Mouse (Mus musculus): ENCODE results near the gene Myt1l. TPM values are rescaled to one million over a fixed set of nuclear protein-coding genes. Genes with fewer than 3 reads are reported as not detected.

Gene Myt1l
- polyA plus RNA-seq, 1 experiment: 0.11 TPM

- 62% methylated on average over 6 of the region's 6 CpGs for WGBS
- H3K4me3 ChIP-seq (ENCODE audit: control insufficient read depth, insufficient read depth, low read length): no peak overlapping the region
- DNase-seq: no peak
- no peak overlapping the region for H3K27ac ChIP-seq (ENCODE audit: control insufficient read depth, insufficient read depth, low read length)
- no peaks in the 10 kb centered on the region for H3K27me3 ChIP-seq (ENCODE audit: control insufficient read depth, insufficient read depth, low read length)
- no peaks in the 10 kb centered on the region for H3K36me3 ChIP-seq (ENCODE audit: control insufficient read depth, insufficient read depth, low read length)
- no peak for TF ChIP-seq POLR2A (IDR thresholded peaks at IDR 0.05; ENCODE audit: control insufficient read depth, extremely low read depth, insufficient read depth, low read length, poor library complexity)
- TF ChIP-seq CTCF (IDR thresholded peaks at IDR 0.05; ENCODE audit: borderline replicate concordance, control insufficient read depth, extremely low read depth, insufficient read depth, low read length, poor library complexity): no peak
- no peaks in the 10 kb centered on the region for H3K4me1 ChIP-seq (replicated peaks; ENCODE audit: control insufficient read depth, insufficient read depth, low read length)
Measured at GRCm38 (mm10) chr12:29599916-29600315, 71.7 kb downstream of the Myt1l start.

- H3K4me1 ChIP-seq (replicated peaks; ENCODE audit: control insufficient read depth, insufficient read depth, low read length): no peaks in the 10 kb centered on the region
- H3K27me3 ChIP-seq (ENCODE audit: control insufficient read depth, insufficient read depth, low read length): no peaks in the 10 kb centered on the region
- no peak overlapping the region for H3K27ac ChIP-seq (ENCODE audit: control insufficient read depth, insufficient read depth, low read length)
- no peak for TF ChIP-seq POLR2A (IDR thresholded peaks at IDR 0.05; ENCODE audit: control insufficient read depth, extremely low read depth, insufficient read depth, low read length, poor library complexity)
- no peak for TF ChIP-seq CTCF (IDR thresholded peaks at IDR 0.05; ENCODE audit: borderline replicate concordance, control insufficient read depth, extremely low read depth, insufficient read depth, low read length, poor library complexity)
- H3K4me3 ChIP-seq (ENCODE audit: control insufficient read depth, insufficient read depth, low read length): no peak overlapping the region
- H3K36me3 ChIP-seq (ENCODE audit: control insufficient read depth, insufficient read depth, low read length): no peaks in the 10 kb centered on the region
- no peak for DNase-seq
- WGBS: 85% methylated on average over 6 of the region's 6 CpGs
Measured at GRCm38 (mm10) chr12:29601223-29601622, 73.0 kb downstream of the Myt1l start.

GRCm38 (mm10) chr12:29604659-29605058 is 76.5 kb downstream of the Myt1l start:
- WGBS: 84% methylated on average over 7 of the region's 7 CpGs
- Histone ChIP-seq H3K27me3 (ENCODE audit: control insufficient read depth, insufficient read depth, low read length) (no peaks in the 10 kb centered on the region), H3K4me3 (ENCODE audit: control insufficient read depth, insufficient read depth, low read length) (no peak overlapping the region), H3K4me1 (replicated peaks; ENCODE audit: control insufficient read depth, insufficient read depth, low read length) (no peaks in the 10 kb centered on the region), H3K36me3 (ENCODE audit: control insufficient read depth, insufficient read depth, low read length) (no peaks in the 10 kb centered on the region), H3K27ac (ENCODE audit: control insufficient read depth, insufficient read depth, low read length) (no peak overlapping the region)
- no peak for TF ChIP-seq CTCF (IDR thresholded peaks at IDR 0.05; ENCODE audit: borderline replicate concordance, control insufficient read depth, extremely low read depth, insufficient read depth, low read length, poor library complexity)
- TF ChIP-seq POLR2A (IDR thresholded peaks at IDR 0.05; ENCODE audit: control insufficient read depth, extremely low read depth, insufficient read depth, low read length, poor library complexity): no peak
- DNase-seq: no peak

GRCm38 (mm10) chr12:29605124-29605523 is 76.9 kb downstream of the Myt1l start:
- no peak overlapping the region for H3K27ac ChIP-seq (ENCODE audit: control insufficient read depth, insufficient read depth, low read length)
- no peak for DNase-seq
- 89% methylated on average over 5 of the region's 5 CpGs for WGBS
- TF ChIP-seq CTCF (IDR thresholded peaks at IDR 0.05; ENCODE audit: borderline replicate concordance, control insufficient read depth, extremely low read depth, insufficient read depth, low read length, poor library complexity): no peak
- TF ChIP-seq POLR2A (IDR thresholded peaks at IDR 0.05; ENCODE audit: control insufficient read depth, extremely low read depth, insufficient read depth, low read length, poor library complexity): no peak
- no peaks in the 10 kb centered on the region for H3K36me3 ChIP-seq (ENCODE audit: control insufficient read depth, insufficient read depth, low read length)
- H3K4me3 ChIP-seq (ENCODE audit: control insufficient read depth, insufficient read depth, low read length): no peak overlapping the region
- H3K4me1 ChIP-seq (replicated peaks; ENCODE audit: control insufficient read depth, insufficient read depth, low read length): no peaks in the 10 kb centered on the region
- H3K27me3 ChIP-seq (ENCODE audit: control insufficient read depth, insufficient read depth, low read length): no peaks in the 10 kb centered on the region

GRCm38 (mm10) chr12:29606221-29606620 is 78.0 kb downstream of the Myt1l start:
- Histone ChIP-seq H3K27me3 (ENCODE audit: control insufficient read depth, insufficient read depth, low read length) (no peaks in the 10 kb centered on the region), H3K4me1 (replicated peaks; ENCODE audit: control insufficient read depth, insufficient read depth, low read length) (no peaks in the 10 kb centered on the region), H3K36me3 (ENCODE audit: control insufficient read depth, insufficient read depth, low read length) (no peaks in the 10 kb centered on the region), H3K27ac (ENCODE audit: control insufficient read depth, insufficient read depth, low read length) (no peak overlapping the region), H3K4me3 (ENCODE audit: control insufficient read depth, insufficient read depth, low read length) (no peak overlapping the region)
- TF ChIP-seq POLR2A (IDR thresholded peaks at IDR 0.05; ENCODE audit: control insufficient read depth, extremely low read depth, insufficient read depth, low read length, poor library complexity) (no peak), CTCF (IDR thresholded peaks at IDR 0.05; ENCODE audit: borderline replicate concordance, control insufficient read depth, extremely low read depth, insufficient read depth, low read length, poor library complexity) (no peak)
- WGBS: 88% methylated on average over 6 of the region's 6 CpGs
- no peak for DNase-seq

GRCm38 (mm10) chr12:29617746-29618145 is 89.6 kb downstream of the Myt1l start:
- Histone ChIP-seq H3K4me3 (ENCODE audit: control insufficient read depth, insufficient read depth, low read length) (no peak overlapping the region), H3K27ac (ENCODE audit: control insufficient read depth, insufficient read depth, low read length) (no peak overlapping the region), H3K27me3 (ENCODE audit: control insufficient read depth, insufficient read depth, low read length) (no peaks in the 10 kb centered on the region), H3K4me1 (replicated peaks; ENCODE audit: control insufficient read depth, insufficient read depth, low read length) (no peaks in the 10 kb centered on the region), H3K36me3 (ENCODE audit: control insufficient read depth, insufficient read depth, low read length) (no peaks in the 10 kb centered on the region)
- TF ChIP-seq POLR2A (IDR thresholded peaks at IDR 0.05; ENCODE audit: control insufficient read depth, extremely low read depth, insufficient read depth, low read length, poor library complexity) (no peak), CTCF (IDR thresholded peaks at IDR 0.05; ENCODE audit: borderline replicate concordance, control insufficient read depth, extremely low read depth, insufficient read depth, low read length, poor library complexity) (no peak)
- DNase-seq: no peak

- DNase-seq: no peak
- WGBS: 78% methylated on average over 5 of the region's 5 CpGs
- H3K4me3 ChIP-seq (ENCODE audit: control insufficient read depth, insufficient read depth, low read length): no peak overlapping the region
- H3K27ac ChIP-seq (ENCODE audit: control insufficient read depth, insufficient read depth, low read length): no peak overlapping the region
- no peaks in the 10 kb centered on the region for H3K4me1 ChIP-seq (replicated peaks; ENCODE audit: control insufficient read depth, insufficient read depth, low read length)
- no peaks in the 10 kb centered on the region for H3K27me3 ChIP-seq (ENCODE audit: control insufficient read depth, insufficient read depth, low read length)
- TF ChIP-seq POLR2A (IDR thresholded peaks at IDR 0.05; ENCODE audit: control insufficient read depth, extremely low read depth, insufficient read depth, low read length, poor library complexity) (no peak), CTCF (IDR thresholded peaks at IDR 0.05; ENCODE audit: borderline replicate concordance, control insufficient read depth, extremely low read depth, insufficient read depth, low read length, poor library complexity) (no peak)
- H3K36me3 ChIP-seq (ENCODE audit: control insufficient read depth, insufficient read depth, low read length): no peaks in the 10 kb centered on the region
Measured at GRCm38 (mm10) chr12:29621530-29621929, 93.3 kb downstream of the Myt1l start.

Data from thymus, adult 2 months (tissue).